Mouse (Mus musculus) heart, adult 8-10 months (tissue): ENCODE data around the gene Ppp1r21. TPM values are rescaled to one million over a fixed set of nuclear protein-coding genes. Genes with fewer than 3 reads are reported as not detected.

Experiments
- DNase-seq: peaks from one replicate; pipeline ENCODE4 v3.0.0; 2022; ENCODE audit warnings: low spot score
- total RNA-seq, 4 experiments: library from RNA; stranded (reverse); gene quantifications; 2 replicates each; pipeline ENCODE4 v1.2.4; 2022

Ppp1r21 gene
- total RNA-seq, 4 experiments from 2014 or later: 6.3 to 11.3 (median 9.1) TPM

DNA sequence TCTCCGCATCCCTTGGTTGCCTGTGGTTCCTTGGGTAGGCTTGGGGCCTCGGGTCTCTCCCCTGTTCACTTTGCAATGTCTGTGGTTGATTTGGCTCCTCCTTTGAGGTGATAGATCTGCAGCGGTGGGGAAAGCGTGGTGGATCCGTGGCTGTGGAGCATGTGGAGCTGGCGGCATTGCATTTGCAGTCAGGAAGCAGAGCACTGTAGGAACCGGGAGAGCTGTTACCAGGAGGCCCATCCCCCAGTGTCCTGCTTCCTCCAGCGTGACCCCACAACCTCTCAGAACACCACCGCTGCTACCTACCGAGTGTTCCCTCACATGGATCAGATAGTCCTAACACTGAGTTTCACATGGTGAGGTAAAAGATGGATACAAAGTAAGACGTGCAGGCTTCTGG lies 40.9 kb downstream of the Ppp1r21 start:
- no peak for DNase-seq

- DNase-seq: no peak
These were observed 44.9 kb downstream of the Ppp1r21 start for GRCm38 (mm10) chr17:88574811-88575210.

DNA sequence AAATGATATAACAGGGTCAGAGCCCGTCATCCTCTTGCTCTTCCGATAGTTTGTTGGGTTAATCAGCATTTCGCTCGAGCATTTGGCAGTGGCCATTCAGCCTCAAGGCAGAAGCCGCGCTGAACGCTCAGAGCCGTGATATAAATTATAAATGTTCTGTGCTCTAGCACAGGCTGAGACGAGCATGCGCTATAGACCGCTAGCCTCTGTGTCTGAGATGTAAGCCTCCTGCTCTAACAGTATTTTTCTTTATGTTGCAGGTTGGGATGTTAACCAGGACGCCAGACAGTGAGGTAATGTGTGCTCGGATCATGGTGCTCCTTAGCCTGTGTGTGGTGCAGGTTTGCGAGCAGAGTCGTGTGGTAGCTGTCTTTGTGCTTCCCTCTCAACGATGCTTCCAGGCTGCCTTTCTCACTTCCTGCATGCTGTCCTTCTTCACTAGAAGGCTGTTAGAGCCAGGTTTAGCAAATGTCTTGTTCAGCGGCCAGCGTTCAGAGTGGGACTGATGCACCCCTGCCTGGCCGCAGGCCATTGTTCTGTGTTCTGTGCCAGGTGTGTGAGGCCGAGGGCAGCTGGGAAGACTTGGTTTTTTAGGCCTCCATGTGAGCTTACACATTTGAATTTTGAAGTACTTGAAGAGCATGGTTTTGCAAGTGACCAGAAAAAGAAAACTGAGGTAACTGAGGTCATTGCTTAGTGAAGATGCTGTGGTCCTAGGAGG lies 48.8 kb downstream of the Ppp1r21 start:
- DNase-seq: no peak

- no peak for DNase-seq
These were observed 50.6 kb downstream of the Ppp1r21 start for GRCm38 (mm10) chr17:88580556-88580955.

DNA sequence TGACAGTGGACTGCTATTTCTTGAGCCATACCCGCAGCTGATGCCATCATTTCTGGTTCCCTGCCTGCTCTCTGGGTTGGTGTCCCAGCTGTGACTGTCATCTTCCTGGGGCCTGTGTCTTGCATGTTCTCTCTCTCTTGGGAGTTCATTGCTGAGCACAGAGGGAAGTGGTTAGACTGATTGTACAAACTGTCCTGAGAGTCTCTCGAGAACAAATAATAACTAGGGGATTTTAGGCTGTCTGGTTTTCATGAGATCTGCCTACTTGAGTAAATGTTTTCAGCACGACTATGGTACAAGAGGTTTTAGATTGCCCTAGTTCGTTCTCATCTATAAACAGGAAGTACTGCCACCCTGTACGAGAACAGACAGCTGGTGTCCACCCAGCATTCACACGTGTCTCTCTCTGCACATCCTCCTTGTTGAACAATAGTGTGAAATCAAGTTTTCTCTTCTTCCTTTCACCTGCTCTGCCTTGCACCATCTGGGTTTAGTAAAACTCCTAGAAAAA lies 51.6 kb downstream of the Ppp1r21 start:
- DNase-seq: peak; percentile 63

- DNase-seq: no peak
These were observed 53.1 kb downstream of the Ppp1r21 start for GRCm38 (mm10) chr17:88582999-88583398.

- no peak for DNase-seq
These were observed 53.5 kb downstream of the Ppp1r21 start for GRCm38 (mm10) chr17:88583411-88583810.

DNA sequence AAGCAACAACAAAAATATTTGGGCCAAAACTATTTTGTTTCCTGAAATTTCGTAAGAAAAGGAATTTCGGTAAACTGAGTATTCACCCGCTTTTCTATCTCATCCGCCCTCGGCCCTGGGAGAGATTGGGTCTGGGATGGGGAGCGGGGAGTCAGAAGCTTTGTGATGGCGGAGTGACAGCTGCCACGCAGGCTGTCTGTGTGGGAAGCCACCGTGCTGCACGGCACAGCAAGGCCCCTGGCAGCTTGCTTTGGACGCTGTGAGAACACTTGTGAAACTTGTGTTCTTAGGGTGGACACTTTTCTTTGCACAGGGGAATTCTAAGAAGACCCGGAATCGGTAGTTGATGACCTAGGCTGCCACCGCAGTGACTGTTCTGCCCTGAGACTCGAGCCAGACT lies 57.5 kb downstream of the Ppp1r21 start:
- no peak for DNase-seq

- no peak for DNase-seq
These were observed 58.3 kb downstream of the Ppp1r21 start for GRCm38 (mm10) chr17:88588228-88588627.

GRCm38 (mm10) chr17:88590251-88590650 lies 60.3 kb downstream of the Ppp1r21 start:
- DNase-seq: no peak

DNA sequence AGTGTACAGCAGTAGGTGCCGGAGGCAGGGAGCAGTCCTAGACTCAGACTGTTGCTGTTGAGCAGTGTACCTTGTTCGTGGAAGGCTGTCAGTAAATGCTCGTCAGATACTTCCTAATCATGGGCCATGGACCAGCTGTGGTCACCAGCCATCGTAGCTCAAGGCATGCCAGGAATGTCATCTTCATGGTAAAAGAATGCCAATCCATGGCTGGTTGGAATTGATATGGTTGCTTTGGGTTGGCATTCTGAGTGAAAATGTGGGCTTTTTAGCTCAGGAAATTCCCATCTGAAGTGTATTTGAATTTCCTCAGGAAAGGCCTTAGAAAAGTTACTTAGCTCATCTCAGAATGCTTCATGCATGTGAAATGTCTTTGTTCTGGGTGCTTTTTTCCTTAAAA lies 65.2 kb downstream of the Ppp1r21 start:
- DNase-seq: no peak

GRCm38 (mm10) chr17:88596068-88596467 lies 66.2 kb downstream of the Ppp1r21 start:
- no peak for DNase-seq

DNA sequence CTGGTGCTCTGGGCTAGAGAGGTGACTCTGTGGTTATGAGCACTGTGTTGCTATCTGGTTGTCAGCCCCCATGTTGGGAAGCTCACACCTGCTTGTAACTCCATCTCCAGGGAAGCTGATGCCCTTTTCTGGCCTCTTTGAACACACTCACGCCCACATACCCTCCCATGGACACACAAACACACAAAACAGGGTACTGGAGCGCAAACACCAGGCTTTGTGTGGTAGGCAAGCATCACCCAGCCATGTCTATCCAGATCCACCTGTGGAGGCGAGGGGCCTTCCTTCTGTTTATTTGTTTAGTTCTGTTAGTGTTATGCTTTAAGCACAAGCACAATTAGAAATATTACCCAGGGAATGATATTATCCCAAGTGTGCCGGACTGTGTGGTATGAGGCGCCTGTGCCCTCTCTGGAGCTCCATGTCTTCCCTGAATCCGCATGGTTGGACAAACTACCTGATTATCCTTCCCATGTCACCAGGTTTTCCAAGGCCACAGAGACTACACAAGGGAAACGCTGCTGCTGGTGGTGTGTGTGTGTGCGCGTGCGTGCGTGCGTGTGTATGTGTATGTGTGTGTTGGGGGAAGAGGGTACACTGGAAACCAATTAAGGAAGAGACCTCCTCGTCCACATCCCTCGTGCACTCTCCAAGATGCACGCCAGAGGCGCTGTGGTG lies 66.8 kb downstream of the Ppp1r21 start:
- no peak for DNase-seq

DNA sequence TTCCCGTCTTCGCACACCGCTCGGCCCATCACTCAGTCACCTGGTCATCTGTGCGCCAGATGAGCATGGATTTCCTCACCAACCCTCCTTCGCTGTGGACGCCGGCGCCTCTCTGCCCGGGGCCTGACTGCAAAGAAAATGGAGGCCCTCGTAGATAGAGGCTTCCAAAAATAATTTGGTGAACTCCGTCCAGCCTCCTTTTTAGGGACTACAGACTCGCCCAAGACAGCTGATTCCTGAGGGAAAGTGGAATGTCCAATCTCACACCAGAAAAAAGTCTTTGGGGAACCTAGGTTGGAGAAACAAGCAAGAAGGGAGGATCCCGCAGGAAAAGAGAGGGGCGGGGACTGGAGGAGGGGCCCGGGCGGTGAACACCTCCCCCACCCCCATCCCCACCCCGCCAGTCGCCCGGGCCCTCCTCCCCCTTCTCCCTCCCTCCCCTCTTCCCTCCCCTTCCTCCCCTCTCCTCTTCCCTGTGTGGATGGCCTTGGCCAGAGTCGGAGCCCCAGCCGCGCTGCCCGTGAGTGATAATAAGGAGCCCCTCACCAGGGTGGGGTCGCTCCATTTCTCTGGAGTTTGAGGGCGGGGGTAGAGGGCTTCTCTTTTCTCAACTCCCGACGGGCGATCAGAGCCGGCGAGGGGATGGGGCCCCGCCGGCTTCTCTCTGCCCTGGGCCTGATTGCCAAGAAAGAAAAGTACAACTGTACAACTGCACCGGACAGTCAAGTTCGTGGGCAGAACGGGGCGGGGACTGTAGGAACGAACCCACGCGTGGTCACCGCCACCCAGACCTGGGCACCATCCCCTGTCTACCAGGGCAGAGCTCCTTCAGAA lies 67.5 kb downstream of the Ppp1r21 start, which contains the start of gene Ston1:
Ston1 (plus strand) TSS at position 463 of the 834 bp plus-strand sequence.
- peak; percentile 69 for DNase-seq

DNA sequence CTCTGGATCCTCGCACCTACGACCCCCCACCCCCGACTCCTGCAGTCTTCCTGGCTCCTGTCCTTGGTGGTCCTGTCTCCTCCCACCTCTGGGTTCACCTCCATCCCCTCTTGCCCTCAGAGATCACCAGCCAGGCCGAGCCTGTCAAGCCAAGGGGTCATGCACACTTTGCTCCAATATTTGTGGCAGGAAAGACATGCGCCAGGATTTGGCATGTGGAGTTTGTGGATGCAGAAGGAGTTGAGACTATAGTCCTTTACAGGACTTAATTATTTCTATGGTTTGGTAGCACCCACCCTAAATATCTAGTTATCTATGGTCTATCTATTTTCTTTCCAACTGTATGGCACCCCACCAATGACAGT lies 68.1 kb downstream of the Ppp1r21 start:
- DNase-seq: no peak

- DNase-seq: no peak
These were observed 68.9 kb downstream of the Ppp1r21 start for GRCm38 (mm10) chr17:88598570-88599368.

GRCm38 (mm10) chr17:88600492-88601026 lies 70.6 kb downstream of the Ppp1r21 start:
- DNase-seq: peak; percentile 52

DNA sequence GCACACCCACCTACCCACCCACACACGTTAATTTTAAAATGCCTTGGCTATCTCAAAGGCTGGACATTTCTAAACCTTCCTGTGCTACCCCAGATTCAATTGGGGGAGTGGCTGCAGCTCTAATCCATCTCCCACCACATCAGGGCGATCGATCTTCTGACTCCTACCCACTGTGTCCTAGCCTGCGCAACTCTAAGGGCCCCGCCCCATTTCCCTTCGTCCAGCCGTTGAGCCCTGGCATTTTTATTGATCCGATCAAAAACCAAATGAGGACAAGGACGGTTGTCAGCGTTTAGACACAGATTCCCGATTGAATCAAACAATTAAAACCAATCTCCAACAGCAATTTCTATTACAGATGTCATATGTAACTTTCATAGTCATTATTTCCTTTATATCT lies 74.0 kb downstream of the Ppp1r21 start:
- no peak for DNase-seq

DNA sequence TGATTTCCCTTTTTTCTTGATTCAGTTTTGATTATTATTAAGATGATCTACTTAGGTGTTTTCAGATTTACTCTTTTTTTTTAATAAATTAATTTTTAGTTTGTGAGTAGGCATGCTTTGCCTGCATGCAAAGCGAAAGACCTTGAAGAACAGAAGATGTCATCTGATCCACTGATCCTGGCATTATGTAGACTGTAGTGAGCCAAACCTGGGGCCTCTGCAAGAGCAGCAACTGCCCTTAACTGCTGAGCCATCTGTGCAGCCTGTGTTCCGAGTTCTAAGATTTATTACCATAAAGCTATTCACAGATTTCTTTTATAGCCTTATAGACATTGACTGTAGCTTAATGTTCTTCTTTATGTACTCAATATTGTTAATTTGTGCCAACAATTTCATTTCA lies 76.1 kb downstream of the Ppp1r21 start:
- no peak for DNase-seq

GRCm38 (mm10) chr17:88609361-88609760 lies 79.4 kb downstream of the Ppp1r21 start:
- DNase-seq: no peak

- no peak for DNase-seq
These were observed 81.1 kb downstream of the Ppp1r21 start for GRCm38 (mm10) chr17:88611057-88611456.
